Mouse (Mus musculus): ENCODE data around the gene Stac2.

DNA sequence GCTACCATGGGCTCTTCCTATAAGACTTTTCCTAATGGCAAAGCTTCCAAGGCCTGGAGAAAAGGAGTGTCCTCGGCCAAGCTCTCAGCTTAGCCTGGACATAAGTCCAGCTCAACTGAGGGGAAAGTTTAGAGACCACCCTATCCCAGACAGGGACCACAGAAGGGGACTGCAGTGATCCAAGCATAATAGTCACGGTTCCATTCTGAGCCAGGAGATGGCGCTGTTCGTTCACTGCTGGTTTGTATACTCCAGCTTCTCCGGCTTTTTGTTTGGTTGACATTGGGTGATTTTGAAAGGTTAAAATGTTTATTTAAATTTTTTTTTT lies 21.9 kb downstream of the Stac2 start:
- TF ChIP-seq GATA2 (IDR thresholded peaks at IDR 0.05; ENCODE audit: borderline replicate concordance, low read depth, low read length) (no peak), CTCF (IDR thresholded peaks at IDR 0.05; ENCODE audit: low read depth, low read length) (peak; percentile 75), POLR2AphosphoS5 (IDR thresholded peaks at IDR 0.05; ENCODE audit: insufficient replicate concordance, low read depth, low read length) (peak; percentile 63; the same call in 1 of the 2 replicates)
